In genomic region chr12:36317820-36318135, GRCm38 (mm10) we compare ENCODE assay signal across 8 mouse cellular contexts. TPM values are rescaled to one million over a fixed set of nuclear protein-coding genes. Genes with fewer than 3 reads are reported as not detected.
A peak's percentile ranks its signal among the peaks of the same experiment; 100 is the strongest.
DNase-seq lines count a peak whose midpoint lies in the region; ATAC-seq lines count a peak whose summit lies in the region.

No protein-coding gene starts in this region.

- no peaks in the 10 kb centered on the region for H3K27me3 ChIP-seq in embryonic facial prominence, embryonic 11.5 days (ENCODE audit: control insufficient read depth, insufficient read depth, low read length)
- no peaks in the 10 kb centered on the region for H3K27me3 ChIP-seq in intestine, embryonic 14.5 days (replicated peaks; ENCODE audit: control insufficient read depth, insufficient read depth, low read length)
- H3K27me3 ChIP-seq in limb, embryonic 15.5 days: no peaks in the 10 kb centered on the region

- peak; percentile 35 for DNase-seq in embryo, embryonic 10.5 days (ENCODE audit: low spot score)
- DNase-seq in embryo, embryonic 10 days (ENCODE audit: low spot score): no peak
- peak; percentile 9 for DNase-seq in embryonic facial prominence, embryonic 11.5 days (ENCODE audit: low spot score)
- no peak for DNase-seq in intestine, embryonic 14.5 days (ENCODE audit: low spot score)
- DNase-seq in cerebellum, postnatal 14 days: no peak
- no peak for DNase-seq in gastrocnemius, postnatal 25 days

- WGBS in embryonic facial prominence, embryonic 11.5 days: 14% methylated on average over 3 of the region's 3 CpGs
- 20% methylated on average over 3 of the region's 3 CpGs for WGBS in intestine, embryonic 14.5 days
- WGBS in limb, embryonic 15.5 days: 7% methylated on average over 3 of the region's 3 CpGs

- no peaks in the 10 kb centered on the region for H3K4me1 ChIP-seq in embryonic facial prominence, embryonic 11.5 days (ENCODE audit: control insufficient read depth, insufficient read depth, low read length)
- H3K4me1 ChIP-seq in intestine, embryonic 14.5 days (replicated peaks; ENCODE audit: control insufficient read depth, insufficient read depth, low read length): peaks cover 11% of the 10 kb centered on the region
- H3K4me1 ChIP-seq in limb, embryonic 15.5 days: peaks cover 17% of the 10 kb centered on the region; the same call in 1 of the 2 replicates

- ATAC-seq in embryonic facial prominence, embryonic 11.5 days (replicated peaks; ENCODE audit: insufficient number of reproducible peaks, low FRiP score, low TSS enrichment, low read depth): no peak
- no peak for ATAC-seq in intestine, embryonic 14.5 days (replicated peaks; ENCODE audit: low FRiP score, low TSS enrichment, low read depth)
- no peak for ATAC-seq in limb, embryonic 15.5 days (ENCODE audit: insufficient number of reproducible peaks, low FRiP score, low TSS enrichment, low read depth)
- no peak for ATAC-seq in megakaryocyte-erythroid progenitor cell, adult 5-6 weeks (replicated peaks; ENCODE audit: low FRiP score, low TSS enrichment, poor library complexity, severe bottlenecking)

- no peaks in the 10 kb centered on the region for H3K36me3 ChIP-seq in embryonic facial prominence, embryonic 11.5 days (replicated peaks; ENCODE audit: control insufficient read depth, insufficient read depth, low read depth, low read length)
- H3K36me3 ChIP-seq in intestine, embryonic 14.5 days (ENCODE audit: control insufficient read depth, insufficient read depth, low read length): no peaks in the 10 kb centered on the region
- no peaks in the 10 kb centered on the region for H3K36me3 ChIP-seq in limb, embryonic 15.5 days

- no peak overlapping the region for H3K9ac ChIP-seq in embryonic facial prominence, embryonic 11.5 days (replicated peaks; ENCODE audit: low read length)
- no peak overlapping the region for H3K9ac ChIP-seq in intestine, embryonic 14.5 days (ENCODE audit: low read length)
- no peak overlapping the region for H3K9ac ChIP-seq in limb, embryonic 15.5 days

- H3K27ac ChIP-seq in embryonic facial prominence, embryonic 11.5 days (replicated peaks; ENCODE audit: low read depth, low read length): no peak overlapping the region
- no peak overlapping the region for H3K27ac ChIP-seq in intestine, embryonic 14.5 days (ENCODE audit: low read depth)
- H3K27ac ChIP-seq in limb, embryonic 15.5 days: no peak overlapping the region

- peak overlapping the region; percentile 75; the same call in 1 of the 2 replicates for H3K4me2 ChIP-seq in embryonic facial prominence, embryonic 11.5 days (ENCODE audit: low read depth, low read length)
- peak overlapping the region; percentile 86 for H3K4me2 ChIP-seq in intestine, embryonic 14.5 days (ENCODE audit: low read length)
- peak overlapping the region; percentile 72 for H3K4me2 ChIP-seq in limb, embryonic 15.5 days

- H3K4me3 ChIP-seq in embryonic facial prominence, embryonic 11.5 days (ENCODE audit: low read depth, low read length): no peak overlapping the region
- H3K4me3 ChIP-seq in intestine, embryonic 14.5 days (ENCODE audit: low read depth, low read length): no peak overlapping the region
- H3K4me3 ChIP-seq in limb, embryonic 15.5 days: 0 out of 2 replicates have a peak overlapping the region, but pooled peaks have one; percentile 46

- no peaks in the 10 kb centered on the region for H3K9me3 ChIP-seq in embryonic facial prominence, embryonic 11.5 days (replicated peaks; ENCODE audit: control insufficient read depth, low read length)
- H3K9me3 ChIP-seq in intestine, embryonic 14.5 days (ENCODE audit: control insufficient read depth, low read length): no peaks in the 10 kb centered on the region
- no peaks in the 10 kb centered on the region for H3K9me3 ChIP-seq in limb, embryonic 15.5 days

RNA-seq across cellular contexts. Expression of gene Sostdc1, which starts 3.8 kb away (rescaled TPM):
- 47.9 and 50.1 TPM in 2 replicates for polyA plus RNA-seq in embryonic facial prominence, embryonic 11.5 days (2014; fragmentation: Nextera tagmentation; extraction: Ambion mirVana)
- polyA plus RNA-seq in intestine, embryonic 14.5 days (2014; fragmentation: Nextera tagmentation; extraction: Ambion mirVana): 4.6 and 5.3 TPM in 2 replicates
- 60.4 and 69.4 TPM in 2 replicates for polyA plus RNA-seq in limb, embryonic 15.5 days (2015; fragmentation: Nextera tagmentation; extraction: Ambion mirVana)
- total RNA-seq in gastrocnemius, postnatal 25 days (2021): under 1 TPM; 0.26 to 0.43 TPM
- total RNA-seq in megakaryocyte-erythroid progenitor cell, adult 5-6 weeks (2014; fragmentation: Nextera tagmentation): not detected in 2 replicates
- total RNA-seq in megakaryocyte-erythroid progenitor cell, adult 5-6 weeks (2017): not detected in 2 replicates

Comparison
In these comparisons a context has a peak if more than half of its experiments do, and no peak if none do; other contexts are left out.
1. DNase-seq: peak in embryo, embryonic 10.5 days (single experiment) and embryonic facial prominence, embryonic 11.5 days (single experiment); none in embryo, embryonic 10 days (single experiment), intestine, embryonic 14.5 days (single experiment), cerebellum, postnatal 14 days (0 of 2) and gastrocnemius, postnatal 25 days (single experiment).
2. Peak in every context shown above with its lines, with median percentiles within 50 percentile points of each other: H3K4me2 ChIP-seq.